Mouse (Mus musculus) layer of hippocampus, adult 18-20 months (tissue): ENCODE results near the gene Slc23a2. TPM values are rescaled to one million over a fixed set of nuclear protein-coding genes. Genes with fewer than 3 reads are reported as not detected.

Experiments used
- DNase-seq, 2 experiments: peaks; one replicate each; pipeline ENCODE4 v3.0.0; 2022; ENCODE audit warnings: low spot score in 2 of 2
- long read RNA-seq: library from polyadenylated mRNA; stranded (forward); transcript quantifications from one replicate; pipeline ENCODE4 v2.0.0, GENCODE M21; 2021
- total RNA-seq, 2 experiments: library from RNA; stranded (reverse); gene quantifications; 2 replicates each; pipeline ENCODE4 v1.2.3; 2021

The Slc23a2 gene
- total RNA-seq = 100 to 1,000 TPM in 1 of 2 experiments, 10 to 100 TPM in 1; 96.8 to 103 TPM
- long read RNA-seq, full-length matches to known transcripts = 14 of 55 reads
- long read RNA-seq, partial matches to known transcripts = 10 of 55 reads
- long read RNA-seq, other reads (novel, unspliced or antisense) = 31 of 55 reads

DNA sequence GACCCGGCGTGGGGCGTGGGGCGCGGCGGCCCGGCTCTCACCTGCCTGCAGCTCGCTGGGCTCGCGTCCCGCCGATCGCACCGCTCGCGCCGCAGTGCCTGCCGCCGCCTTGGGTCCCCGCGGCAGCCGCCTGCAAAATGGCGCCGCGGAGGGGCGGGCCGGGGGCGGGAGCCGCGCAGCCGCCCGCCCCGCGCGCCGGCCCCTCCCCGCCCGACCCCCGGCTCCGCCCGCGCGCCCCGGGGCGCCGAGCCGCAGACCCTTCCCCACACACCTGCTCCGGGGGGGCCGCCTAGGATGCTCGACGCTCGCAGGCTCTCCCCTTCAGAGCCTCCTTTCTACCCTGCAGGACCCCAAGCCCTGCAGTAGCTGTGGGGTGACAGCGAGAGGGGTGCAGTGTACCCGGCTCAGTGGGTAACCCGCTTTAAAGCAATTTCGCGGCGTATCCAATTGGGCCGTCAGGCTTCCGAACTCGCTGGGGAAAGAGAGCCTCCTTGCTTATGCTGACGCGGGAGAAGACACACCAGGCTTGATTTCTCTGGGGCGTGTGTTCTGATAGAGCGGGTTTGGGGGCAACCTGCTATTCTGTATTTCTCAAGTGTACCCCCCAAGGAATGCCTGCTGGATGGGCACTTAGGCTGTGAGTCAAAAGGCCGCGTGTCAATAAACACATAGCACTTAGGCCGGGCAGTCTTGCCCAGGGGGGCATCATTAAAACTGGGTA is at the start of gene Slc23a2:
TSS of gene Slc23a2 (minus strand) at position 138 of the 721 bp plus-strand sequence.
- peak; percentile 58 to 75 for DNase-seq

DNA sequence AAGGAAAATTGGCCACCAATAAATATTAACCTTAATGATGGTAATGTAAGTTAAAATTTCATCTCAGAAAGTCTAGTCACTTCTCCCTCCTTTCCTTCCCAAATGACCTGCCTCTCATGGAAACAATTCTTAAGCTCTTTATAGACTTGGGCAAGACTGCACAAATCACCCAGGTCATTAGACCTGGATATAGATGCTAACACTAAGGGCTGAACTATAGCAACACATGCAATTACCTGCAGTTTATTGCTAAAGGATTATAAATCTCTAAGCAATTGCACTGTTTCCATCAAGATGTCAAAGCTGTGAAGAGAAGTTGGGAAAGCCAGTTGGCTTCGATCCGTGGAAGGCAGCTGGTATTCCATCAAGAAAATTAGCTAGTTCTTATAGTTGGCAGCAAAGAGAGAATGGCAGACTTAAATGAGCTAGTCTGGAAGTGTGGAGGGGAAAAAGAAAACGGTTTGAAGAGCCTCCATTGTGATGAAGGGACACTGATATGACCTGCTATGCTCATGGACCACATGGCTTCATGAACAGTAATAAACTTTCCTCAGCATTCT is 45.8 kb upstream of the Slc23a2 start:
- DNase-seq = peak in 1 of 2 experiments; percentile 10

DNA sequence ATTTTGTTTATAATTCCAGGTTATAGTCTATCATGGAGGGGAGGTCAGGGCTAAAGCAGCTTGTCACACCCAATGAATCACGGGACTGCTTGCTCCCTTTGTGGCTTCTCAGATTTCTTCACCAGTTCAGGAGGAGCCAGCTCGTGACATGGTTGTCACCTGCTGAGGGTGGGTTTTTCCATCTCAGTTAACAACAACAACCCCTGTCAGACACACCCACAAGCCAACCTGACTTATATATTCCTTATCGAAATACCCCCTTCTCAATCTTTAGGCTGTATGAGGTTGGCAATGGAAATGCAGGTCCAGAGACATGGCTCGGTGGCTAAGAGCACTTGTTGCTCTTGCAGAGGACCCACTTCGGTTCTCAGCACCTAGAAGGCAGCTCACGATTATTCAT is 39.0 kb upstream of the Slc23a2 start:
- no peak for DNase-seq

DNA sequence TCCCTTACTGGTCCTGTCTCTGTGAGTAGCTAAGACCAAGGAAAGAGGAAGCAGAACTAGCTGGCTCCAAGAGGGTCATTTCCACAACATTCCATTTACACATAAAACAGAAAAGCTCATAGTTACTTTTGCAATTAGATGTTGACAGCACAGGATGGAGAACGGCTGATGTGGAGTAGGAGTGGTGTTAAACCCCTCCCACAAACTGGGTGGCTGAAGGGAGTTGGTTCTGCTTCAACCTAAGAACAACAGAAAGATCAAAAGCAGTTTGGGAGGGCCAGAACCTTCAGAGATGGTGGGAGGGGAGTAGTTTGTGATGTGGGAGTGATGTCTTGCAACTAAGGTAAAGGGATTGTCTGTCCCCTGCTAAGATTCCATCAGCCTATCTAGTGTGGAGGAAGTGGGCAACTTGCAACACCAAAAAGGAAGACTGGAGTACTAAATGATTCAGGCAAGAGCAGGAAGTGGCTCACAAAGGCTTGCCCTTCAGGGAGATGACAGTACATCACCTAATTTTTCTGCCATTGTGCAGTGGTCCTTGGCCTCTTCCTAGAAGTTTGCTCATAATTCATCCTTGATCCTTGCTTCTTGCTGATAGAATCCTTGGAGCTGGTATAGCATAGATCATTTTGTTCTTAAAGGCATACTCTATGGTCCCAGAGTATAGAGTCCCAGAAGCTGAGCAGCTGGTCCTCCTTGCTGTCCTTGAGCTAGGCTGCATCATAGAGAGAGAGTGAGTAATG is 35.7 kb upstream of the Slc23a2 start:
- no peak for DNase-seq

DNA sequence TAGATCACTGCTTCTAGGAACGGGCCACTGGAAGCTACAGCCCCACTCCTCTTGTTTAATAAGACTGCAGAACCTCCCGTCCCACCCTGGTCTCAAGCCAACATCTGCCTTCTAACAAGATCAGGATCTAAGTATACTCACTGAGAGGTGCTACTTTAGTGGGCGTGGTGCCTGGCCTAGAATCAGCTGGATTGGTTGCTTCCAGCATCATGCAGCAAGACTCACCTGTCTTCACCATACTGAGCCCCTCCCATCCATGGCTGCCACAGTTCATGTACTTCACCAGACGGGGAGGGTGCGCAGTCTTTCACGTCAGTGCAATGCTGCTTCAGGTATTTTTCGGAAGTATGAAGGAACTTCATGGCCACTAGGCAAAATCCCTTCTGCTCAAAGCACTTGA is 34.5 kb upstream of the Slc23a2 start:
- DNase-seq = no peak

DNA sequence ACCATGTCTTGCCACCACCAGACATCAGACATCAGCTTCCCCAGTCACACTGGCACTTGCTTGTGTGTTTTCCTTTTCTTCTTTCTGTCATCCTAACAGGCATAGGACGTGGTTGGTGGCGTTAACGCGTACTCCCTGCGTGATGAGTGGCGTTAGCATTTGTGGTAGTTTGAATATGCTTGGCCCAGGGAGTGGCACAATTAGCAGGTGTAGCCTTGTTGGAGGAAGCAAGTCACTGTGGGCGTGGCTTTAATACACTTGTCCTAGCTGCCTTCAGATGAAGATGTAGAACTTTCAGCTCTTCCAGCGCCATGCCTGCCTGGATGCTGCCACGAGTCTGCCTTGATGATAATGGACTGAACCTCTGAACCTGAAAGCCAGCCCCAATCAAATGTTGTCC is 32.5 kb upstream of the Slc23a2 start:
- DNase-seq = no peak

DNA sequence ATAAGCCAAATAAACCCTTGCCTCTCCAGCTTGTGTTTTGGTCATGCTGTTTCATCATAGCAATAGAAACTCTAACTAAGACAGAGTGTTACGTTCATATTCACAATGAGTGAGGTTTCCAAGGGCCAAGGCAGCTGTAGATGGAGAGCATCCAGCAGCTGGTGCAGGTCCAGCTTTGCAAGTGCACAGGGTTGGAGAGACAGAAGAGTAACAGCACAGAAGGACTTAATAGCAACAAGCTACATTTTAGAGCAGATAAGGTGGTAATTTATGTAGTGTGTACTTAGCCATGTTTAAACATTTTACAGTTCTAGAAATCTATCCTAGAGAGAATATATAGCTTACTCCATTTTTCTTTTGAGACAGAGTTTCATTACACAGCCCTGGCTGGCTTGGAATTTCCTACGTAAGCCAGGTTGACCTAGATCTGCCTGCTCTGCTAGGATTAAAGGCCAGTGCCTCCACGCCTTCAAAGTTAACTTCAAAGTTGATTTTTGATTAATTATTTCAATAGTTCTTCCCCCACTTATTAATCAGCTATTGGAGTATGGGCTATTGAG is 31.5 kb upstream of the Slc23a2 start:
- peak in 1 of 2 experiments; percentile 10 for DNase-seq

DNA sequence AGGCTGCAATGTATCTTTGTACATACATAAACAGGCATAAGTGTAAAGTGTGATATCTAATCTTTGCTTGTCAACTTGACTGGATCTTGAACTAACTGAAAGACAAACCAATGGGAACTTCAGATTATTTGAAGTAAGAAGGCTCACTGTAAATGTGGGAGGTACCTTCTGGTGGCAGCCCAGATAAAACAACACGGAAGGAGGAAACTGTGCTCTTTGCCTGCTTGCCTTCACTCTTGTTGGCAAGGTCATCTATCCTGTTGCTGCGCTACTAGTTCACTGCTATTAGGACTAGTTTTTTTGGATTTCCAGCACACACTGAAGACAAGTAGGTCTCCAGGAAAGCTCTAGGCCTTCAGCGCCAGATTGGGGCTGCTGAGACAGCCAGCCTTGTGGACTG is 29.1 kb upstream of the Slc23a2 start:
- no peak for DNase-seq

DNA sequence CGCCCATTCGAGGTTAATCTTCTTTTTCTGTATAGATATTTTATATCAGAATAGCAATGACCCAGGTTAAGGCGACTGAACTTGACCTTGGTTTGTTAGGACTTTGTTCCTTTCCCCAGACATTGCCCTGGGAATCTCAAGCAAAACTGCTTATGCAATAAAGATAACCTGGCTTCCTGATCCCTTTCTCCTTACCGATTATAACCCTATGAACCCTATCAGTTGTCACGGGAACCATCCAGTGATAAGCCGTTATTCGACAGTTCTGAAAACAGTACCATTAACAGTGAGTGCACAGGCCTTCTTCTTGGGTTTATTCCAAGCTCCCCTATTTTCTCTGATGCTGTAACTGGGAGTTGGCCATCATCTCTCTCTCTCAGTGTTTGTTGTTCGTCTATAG is 27.0 kb upstream of the Slc23a2 start:
- DNase-seq = no peak

DNA sequence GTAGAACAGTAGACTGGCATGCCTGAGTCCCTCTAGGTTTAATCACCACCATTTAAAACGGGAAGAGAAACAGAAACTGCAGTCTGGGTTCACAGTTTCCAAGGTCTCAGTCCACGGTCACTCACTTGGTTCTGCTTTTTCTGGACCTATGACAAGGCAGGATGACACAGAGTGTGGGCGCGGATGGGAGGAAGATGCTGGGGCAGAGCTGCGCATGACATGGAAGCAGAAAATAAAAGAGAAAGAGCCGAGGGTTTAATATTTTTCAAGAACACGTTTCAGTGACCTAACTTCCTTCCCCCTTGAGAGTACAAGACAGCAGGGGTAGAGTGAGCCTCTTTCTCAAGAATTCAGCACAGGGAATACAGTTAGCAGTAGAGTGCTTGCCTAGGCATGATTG is 24.2 kb upstream of the Slc23a2 start:
- DNase-seq = no peak

DNA sequence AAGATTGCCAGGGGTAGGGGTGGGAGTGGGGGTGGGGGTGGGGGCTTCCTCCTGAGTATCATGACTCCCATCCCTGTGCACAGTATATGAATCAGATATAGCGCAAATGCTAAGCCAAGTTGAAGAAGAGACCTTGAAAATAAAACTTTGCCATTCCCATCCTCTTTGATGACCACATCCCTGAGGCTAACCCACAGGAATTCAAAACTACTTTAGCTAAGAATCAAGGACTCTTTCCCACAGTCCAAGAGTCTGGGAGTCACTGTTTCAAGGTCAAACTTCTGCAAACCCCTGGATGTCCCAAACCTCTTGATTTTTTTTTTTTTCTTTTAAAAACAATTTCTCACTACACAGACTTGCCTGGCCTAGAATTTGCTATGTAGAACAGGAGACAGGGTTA is 18.7 kb upstream of the Slc23a2 start:
- DNase-seq = no peak

DNA sequence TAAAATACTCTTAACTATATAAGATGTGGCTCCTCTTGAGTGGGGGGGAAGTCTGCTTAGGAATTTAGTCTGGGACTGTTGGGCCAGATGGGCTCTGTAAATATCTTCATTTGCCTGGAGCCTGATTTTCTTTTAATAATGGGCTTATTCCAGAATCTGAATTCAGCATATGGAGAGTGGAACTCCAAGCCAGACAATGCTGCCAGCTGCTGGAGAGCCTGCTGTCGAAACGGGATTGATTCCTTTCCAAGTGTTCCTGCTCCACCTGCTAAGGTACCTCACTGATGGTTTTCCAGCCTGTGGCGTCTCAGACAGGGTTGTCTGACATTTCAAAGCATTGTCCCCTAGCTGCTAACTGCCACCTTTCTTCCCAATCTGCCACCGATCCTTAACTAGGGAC is 12.6 kb upstream of the Slc23a2 start:
- DNase-seq = peak; percentile 68 to 83

DNA sequence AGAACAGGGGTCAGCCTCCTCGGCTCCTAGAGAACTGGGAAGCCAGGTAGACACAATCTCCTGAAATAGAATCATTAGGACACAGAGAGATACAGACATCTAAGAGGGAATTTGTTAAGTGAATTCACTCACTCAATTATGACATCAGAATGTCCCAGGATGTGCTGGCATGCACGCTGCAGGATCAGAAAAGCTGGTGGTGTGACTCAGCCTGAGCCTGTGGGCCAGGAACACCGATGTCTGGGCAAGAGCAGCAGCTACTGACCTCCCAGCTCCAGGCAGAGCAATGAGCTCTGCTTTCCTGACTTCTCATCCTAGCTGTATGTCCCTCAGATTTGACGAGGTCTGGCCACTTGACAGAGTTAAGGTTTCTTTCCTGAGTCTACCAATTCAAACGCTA is 7.8 kb upstream of the Slc23a2 start:
- no peak for DNase-seq

DNA sequence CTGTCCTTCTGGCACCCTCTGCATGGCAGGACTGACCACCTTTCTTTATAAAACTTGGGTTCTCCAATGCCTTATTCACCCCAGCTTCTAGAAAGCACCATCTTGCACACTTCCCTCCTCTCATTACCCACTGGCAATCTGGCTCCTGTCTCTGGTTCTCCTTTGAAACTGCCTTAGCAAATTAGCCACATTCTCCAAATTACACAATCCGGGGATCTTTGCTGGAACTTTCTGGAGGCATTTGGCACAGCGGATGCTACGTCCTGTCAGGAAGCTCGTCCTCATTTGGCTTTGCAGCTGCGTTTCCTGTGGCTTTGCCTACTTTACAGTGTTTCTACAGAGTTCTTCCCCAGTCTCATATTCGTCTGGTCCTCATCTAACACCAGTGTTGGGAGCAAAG is 6.7 kb upstream of the Slc23a2 start:
- no peak for DNase-seq

DNA sequence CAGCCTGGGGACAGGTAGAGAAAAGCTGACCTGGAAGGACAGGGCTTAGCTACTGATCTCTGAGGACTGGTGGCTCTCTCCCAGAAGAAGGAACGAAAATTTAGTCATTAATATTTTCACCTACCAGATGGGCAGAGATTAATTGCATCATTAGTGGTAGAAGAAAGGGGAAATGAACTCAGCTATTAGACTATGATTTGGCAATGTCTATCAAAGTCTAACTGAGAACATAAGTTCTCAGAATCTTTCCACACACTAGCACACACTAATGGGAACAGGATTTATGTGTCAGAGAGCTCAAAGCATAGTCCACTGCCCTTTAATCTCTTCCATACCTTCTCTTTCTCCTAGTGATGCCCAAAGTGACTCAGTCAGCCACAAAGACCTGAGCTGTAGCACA is 6.0 kb upstream of the Slc23a2 start:
- no peak for DNase-seq

DNA sequence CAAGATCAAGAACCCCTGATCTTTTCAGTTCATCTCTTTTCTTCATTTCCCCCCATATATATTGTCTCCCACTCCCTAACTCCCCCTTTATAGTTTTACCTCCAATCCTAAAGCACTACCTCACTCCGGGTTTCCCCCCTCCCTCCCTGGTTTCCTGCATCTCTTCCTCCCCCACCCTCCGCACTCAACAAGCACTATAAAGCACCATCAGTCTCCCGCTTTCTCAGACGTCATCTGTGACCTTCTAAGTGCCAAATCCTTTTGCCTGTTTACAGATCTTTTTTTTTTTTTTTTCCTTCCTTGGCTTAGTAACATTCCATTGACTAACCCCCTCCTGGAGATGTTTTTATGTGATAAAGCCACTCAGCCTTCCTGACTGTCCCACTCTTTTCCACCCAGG is 1.6 kb upstream of the Slc23a2 start:
- no peak for DNase-seq

DNA sequence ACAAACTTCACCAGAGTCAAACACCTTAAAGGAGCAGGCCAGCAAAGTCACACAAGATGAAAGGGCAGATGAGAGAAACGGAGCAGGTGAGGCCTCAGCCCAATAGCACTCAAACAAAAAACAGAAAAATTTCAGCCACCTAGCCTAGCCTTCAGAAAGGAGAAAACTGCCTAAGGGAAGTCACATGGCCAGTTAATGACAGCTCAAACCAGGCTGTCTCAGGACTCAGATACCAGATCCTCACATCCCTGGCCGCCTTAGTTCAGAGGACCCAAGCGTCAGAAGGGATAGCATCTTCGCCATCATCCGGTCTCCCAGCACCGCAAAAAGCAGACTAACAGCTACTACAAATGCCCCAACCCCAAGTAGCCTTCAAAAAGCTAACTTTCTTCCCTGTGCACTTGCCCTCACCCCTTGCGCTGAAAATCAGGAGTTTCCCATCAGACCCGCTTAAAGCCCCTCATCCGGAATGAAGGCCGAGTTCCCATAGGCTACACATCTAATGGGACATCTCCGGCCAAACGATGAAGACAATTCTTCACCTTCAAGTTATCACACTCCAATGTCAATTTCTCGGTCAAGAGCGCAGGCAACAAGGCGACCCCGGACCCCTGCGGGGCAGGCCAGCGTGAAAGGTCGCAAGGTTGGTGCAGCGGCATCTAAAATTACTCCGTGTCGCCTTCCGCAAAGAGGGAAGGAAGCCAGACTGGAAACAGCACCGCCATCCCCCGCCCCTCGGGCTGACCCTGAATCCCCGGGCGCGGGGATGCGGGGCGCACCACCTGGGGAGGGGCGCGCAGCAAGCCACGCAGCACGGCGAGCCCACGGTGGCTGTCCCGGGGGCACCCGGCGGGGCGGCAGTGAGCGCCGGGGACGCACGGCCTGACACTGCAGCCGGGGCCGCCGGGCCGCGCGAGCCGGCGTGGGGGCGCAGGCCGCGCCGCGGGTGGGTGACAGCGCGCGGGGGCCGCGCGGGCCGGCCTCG is 673 bp downstream of the Slc23a2 start:
- no peak for DNase-seq

DNA sequence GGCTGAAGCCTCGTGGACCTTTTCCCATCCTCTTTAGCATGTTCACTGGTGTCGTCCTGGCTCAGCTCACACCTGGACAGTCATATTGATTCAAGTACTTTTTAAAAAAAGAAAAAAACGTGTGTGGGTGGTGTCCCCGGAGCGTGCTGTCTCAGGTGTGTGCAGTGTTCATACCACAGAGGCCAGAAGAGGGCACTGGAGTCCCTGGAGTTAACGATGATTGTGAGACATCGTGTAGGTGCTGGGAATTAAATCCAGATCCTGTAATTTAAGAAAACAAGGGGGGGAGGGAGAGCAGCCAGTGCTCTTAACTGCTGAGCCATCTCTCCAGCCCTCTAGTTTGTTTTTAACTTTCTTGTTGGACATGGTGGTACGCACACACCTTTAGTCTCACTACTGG is 2.3 kb downstream of the Slc23a2 start:
- DNase-seq = no peak

DNA sequence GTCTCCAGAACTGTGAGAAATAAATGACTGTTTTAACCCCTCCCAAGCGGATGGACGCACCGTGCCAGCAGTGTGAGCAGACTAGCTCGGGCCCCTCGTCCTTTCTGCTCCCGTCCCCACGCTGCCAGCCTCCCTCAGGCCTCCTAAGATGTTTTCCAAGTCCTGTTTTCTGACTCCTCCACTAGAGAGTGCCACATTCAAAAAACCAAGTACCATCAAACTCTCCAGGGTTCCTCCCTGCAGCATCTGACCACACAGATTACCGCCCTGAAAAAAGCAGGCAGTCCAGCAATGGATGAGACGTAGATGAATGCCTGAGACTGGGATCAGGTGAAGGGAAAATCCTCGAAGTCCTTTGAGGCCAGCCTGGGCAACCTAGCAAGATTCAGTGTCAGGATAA is 4.4 kb downstream of the Slc23a2 start:
- no peak for DNase-seq

DNA sequence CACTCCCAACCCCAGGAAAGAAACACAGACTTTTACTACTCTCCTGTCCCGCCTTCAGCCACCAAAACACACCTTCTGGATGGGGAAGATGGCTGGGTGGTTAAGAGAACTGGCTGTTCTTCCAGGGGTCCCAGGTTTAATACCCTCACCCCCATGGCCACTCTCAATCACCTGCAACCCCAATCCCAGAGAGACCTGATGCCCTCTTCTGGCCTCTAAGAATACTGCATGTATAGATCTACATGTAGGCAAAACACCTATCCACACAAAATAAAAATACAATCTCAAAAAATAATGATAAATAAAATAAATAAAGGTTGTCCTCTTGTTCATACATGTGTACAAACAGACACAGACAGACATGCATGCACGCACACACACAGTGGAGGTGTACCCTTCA is 5.8 kb downstream of the Slc23a2 start:
- DNase-seq = no peak
